Mouse (Mus musculus): Measurements from ENCODE around the gene Coq8b. TPM values are rescaled to one million over a fixed set of nuclear protein-coding genes. Genes with fewer than 3 reads are reported as not detected.

Gene Coq8b
- 17.7 and 18.5 TPM in 2 replicates for polyA plus RNA-seq (2015; fragmentation: Nextera tagmentation; extraction: Ambion mirVana)

DNA sequence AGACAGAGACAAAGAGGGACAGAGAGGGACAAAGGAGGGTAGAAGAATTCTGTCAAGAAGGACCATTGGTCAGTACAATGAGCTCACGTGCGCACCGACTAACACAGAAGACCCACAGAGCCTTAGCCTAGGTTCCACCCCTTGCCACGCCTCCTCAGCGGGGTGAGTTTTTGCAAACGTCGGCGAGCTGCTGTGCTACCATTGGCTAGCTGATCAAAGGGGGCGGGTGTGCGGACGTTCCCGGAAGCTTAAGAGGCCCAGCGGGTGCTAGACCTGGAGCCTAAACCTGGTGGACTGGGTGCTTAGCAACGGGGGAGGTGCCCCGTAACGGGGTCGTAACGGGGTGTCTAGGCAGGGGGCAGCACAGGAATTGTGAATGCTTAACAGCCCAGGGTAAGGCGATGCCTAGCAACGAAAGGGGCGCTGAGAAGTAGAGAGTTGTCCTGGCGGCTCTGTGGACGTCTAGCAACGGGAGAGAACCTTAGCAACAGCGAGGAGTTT is at the start of gene Coq8b:
Gene Coq8b, plus strand, starts transcription at position 243 of the 501 bp plus-strand sequence.
- Histone ChIP-seq H3K4me1 (peaks cover 15% of the 10 kb centered on the region), H3K9me3 (no peaks in the 10 kb centered on the region; the same call in 1 of the 2 replicates), H3K36me3 (peaks cover 3% of the 10 kb centered on the region), H3K27me3 (no peaks in the 10 kb centered on the region), H3K9ac (peak within 1 kb of the TSS; percentile 63), H3K4me2 (replicated peaks) (peak within 1 kb of the TSS; percentile 77), H3K27ac (peak within 1 kb of the TSS; percentile 88), H3K4me3 (peak within 1 kb of the TSS; percentile 55)
- ATAC-seq (ENCODE audit: low FRiP score, low read depth) = peak; percentile 92
- under 1% methylated on average over 25 of the region's 25 CpGs for WGBS

DNA sequence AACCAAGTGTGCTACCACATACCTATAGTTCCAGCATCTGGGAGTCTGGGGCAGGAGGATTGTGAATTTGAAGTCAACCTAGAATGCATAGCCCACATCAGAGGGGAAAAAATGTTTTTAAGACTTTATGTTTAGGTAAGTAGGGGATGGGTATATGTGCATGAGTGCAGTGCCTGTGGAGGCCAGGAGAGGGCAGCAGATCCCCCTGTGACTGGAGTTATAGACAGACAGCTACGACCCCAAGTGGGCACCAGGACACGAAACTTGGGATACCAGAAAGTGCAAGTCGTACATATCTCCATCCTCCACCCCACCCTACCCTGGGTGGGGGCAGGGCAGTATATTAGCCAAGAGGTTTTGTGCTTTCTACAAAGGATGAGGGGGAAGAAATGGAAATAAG is 47.9 kb upstream of the Coq8b start:
- WGBS = 64% methylated on average over 3 of the region's 3 CpGs
- H3K9me3 ChIP-seq = no peaks in the 10 kb centered on the region
- H3K36me3 ChIP-seq = peaks cover 65% of the 10 kb centered on the region
- no peak overlapping the region for H3K4me3 ChIP-seq
- ATAC-seq (ENCODE audit: low FRiP score, low read depth) = no peak
- no peak overlapping the region for H3K9ac ChIP-seq
- peaks cover 8% of the 10 kb centered on the region; the same call in 1 of the 2 replicates for H3K4me1 ChIP-seq
- no peak overlapping the region for H3K4me2 ChIP-seq (replicated peaks)
- no peaks in the 10 kb centered on the region for H3K27me3 ChIP-seq
- no peak overlapping the region for H3K27ac ChIP-seq

GRCm38 (mm10) chr7:27185986-27186385 is 46.8 kb upstream of the Coq8b start:
- WGBS = 93% methylated on average over 5 of the region's 5 CpGs
- no peak overlapping the region for H3K27ac ChIP-seq
- no peak overlapping the region for H3K4me2 ChIP-seq (replicated peaks)
- H3K4me1 ChIP-seq = peaks cover 5% of the 10 kb centered on the region; the same call in 1 of the 2 replicates
- no peaks in the 10 kb centered on the region for H3K27me3 ChIP-seq
- peaks cover 76% of the 10 kb centered on the region for H3K36me3 ChIP-seq
- no peak overlapping the region for H3K9ac ChIP-seq
- H3K9me3 ChIP-seq = no peaks in the 10 kb centered on the region
- no peak for ATAC-seq (ENCODE audit: low FRiP score, low read depth)
- no peak overlapping the region for H3K4me3 ChIP-seq

DNA sequence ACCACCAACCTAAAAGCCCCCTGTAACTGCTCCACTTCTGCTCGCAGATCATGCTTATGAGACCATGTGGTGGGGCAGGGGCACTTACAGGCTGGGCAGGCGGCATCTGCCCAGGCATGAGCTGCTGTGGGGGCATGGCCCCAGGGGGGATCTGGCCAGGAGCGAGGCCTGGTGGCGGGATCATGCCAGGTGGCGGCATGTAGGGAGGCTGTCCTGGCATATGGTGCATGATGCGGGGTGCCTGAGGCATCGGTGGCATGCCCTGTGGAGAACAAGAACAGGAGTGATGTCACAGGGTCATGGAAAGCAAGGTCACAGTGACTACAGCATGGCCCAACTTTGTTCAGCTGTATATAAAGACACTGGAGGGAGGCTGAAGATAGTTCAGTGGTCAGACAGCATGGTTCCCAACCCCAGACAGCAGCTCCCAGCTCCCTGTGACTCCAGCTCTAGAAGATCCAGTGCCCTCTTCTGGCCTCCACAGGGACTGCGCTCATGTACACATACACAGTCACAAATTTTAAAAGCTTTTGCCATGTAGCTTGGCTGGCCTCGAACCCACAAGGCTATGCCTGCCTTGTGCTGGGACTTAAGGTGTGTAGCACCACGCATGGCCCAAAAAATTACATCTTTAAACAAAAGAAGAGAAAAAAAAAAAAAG is 43.4 kb upstream of the Coq8b start:
- 96% methylated on average over 10 of the region's 10 CpGs for WGBS
- H3K9me3 ChIP-seq = no peaks in the 10 kb centered on the region
- no peak for ATAC-seq (ENCODE audit: low FRiP score, low read depth)

GRCm38 (mm10) chr7:27192434-27192833 is 40.4 kb upstream of the Coq8b start:
- peaks cover 18% of the 10 kb centered on the region for H3K4me1 ChIP-seq
- no peak overlapping the region for H3K4me2 ChIP-seq (replicated peaks)
- 92% methylated on average over 5 of the region's 5 CpGs for WGBS
- H3K9ac ChIP-seq = no peak overlapping the region
- no peaks in the 10 kb centered on the region for H3K27me3 ChIP-seq
- H3K36me3 ChIP-seq = peaks cover 71% of the 10 kb centered on the region
- ATAC-seq (ENCODE audit: low FRiP score, low read depth) = no peak
- no peak overlapping the region for H3K4me3 ChIP-seq
- no peaks in the 10 kb centered on the region for H3K9me3 ChIP-seq
- H3K27ac ChIP-seq = no peak overlapping the region

More for the DNA sequence above, 43.4 kb upstream of the Coq8b start:
- Histone ChIP-seq H3K4me2 (replicated peaks) (no peak overlapping the region), H3K4me1 (peaks cover 11% of the 10 kb centered on the region), H3K27me3 (no peaks in the 10 kb centered on the region), H3K4me3 (no peak overlapping the region), H3K27ac (no peak overlapping the region), H3K9ac (no peak overlapping the region), H3K36me3 (peaks cover 98% of the 10 kb centered on the region)

- 83% methylated on average over 4 of the region's 4 CpGs for WGBS
- H3K27ac ChIP-seq = no peak overlapping the region
- no peaks in the 10 kb centered on the region for H3K27me3 ChIP-seq
- no peak overlapping the region for H3K4me3 ChIP-seq
- H3K9me3 ChIP-seq = no peaks in the 10 kb centered on the region
- peak overlapping the region; percentile 31; the same call in 1 of the 2 replicates for H3K9ac ChIP-seq
- ATAC-seq (ENCODE audit: low FRiP score, low read depth) = no peak
- H3K4me1 ChIP-seq = peaks cover 18% of the 10 kb centered on the region
- H3K36me3 ChIP-seq = peaks cover 60% of the 10 kb centered on the region
- H3K4me2 ChIP-seq (replicated peaks) = peak overlapping the region; percentile 82
Observed at GRCm38 (mm10) chr7:27193731-27194130, 39.1 kb upstream of the Coq8b start.

DNA sequence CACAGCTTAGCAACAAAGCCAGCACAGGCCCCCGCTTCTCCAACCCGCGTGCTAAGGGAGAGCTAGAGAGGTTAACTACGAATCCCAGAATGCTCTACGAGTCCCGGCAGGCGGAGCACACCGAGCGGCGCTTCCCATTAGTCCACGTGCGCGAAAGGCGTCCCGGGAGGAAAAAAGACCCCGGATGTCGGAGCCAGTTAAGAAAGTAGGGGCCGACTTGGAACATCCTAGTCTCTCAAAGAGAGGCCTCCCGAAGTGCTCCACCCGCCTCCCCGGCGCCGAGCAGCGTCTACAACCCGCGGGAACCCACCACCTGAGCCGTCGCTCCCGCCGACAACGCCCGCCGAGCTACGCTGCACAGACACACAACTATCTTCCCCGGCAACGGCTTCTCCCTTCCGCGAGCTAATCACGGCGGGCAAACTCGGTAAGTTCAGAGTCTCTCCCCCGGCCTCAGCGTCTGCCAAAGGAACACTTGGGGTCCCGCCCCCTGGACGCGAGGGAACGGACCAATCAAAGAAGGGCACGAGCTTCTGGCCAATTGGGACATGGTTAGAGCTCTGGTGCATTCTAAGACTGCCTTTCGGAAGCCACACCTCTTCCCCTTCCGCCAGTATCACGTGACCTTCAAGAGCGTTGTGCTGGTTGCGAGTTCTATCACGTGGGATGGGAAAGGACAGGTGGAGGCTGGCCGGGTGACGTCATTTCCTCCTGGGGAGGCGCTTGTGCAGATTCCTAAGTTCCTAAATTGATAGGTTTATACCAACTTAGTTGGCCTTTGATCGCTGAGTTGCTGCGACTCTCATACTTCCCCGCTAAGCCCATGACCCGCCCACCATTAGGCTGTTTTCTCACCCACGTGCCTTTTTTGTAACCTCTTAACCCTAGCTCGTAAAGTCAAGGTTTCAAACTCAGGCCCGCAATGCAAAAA is 36.9 kb upstream of the Coq8b start, which contains the start of the genes BC024978 and Snrpa:
Gene BC024978, plus strand, starts transcription at position 101 of the 931 bp plus-strand sequence.
Gene Snrpa, minus strand, starts transcription at position 591 of the 931 bp plus-strand sequence.
- under 1% methylated on average over 64 of the region's 64 CpGs for WGBS

GRCm38 (mm10) chr7:27197136-27197535 is 35.7 kb upstream of the Coq8b start:
- Histone ChIP-seq H3K36me3 (peaks cover 41% of the 10 kb centered on the region), H3K4me1 (peaks cover 18% of the 10 kb centered on the region)
- WGBS = 83% methylated on average over 3 of the region's 3 CpGs

More for the DNA sequence above, 36.9 kb upstream of the Coq8b start, which contains the start of the genes BC024978 and Snrpa:
- H3K27me3 ChIP-seq = no peaks in the 10 kb centered on the region
- peaks cover 44% of the 10 kb centered on the region for H3K36me3 ChIP-seq
- H3K4me2 ChIP-seq (replicated peaks) = peak within 1 kb of the TSS; percentile 82
- H3K4me3 ChIP-seq = peak within 1 kb of the TSS; percentile 80
- no peaks in the 10 kb centered on the region for H3K9me3 ChIP-seq
- peak; percentile 99 for ATAC-seq (ENCODE audit: low FRiP score, low read depth)
- H3K9ac ChIP-seq = peak within 1 kb of the TSS; percentile 86
- H3K4me1 ChIP-seq = peaks cover 18% of the 10 kb centered on the region
- H3K27ac ChIP-seq = peak within 1 kb of the TSS; percentile 99

DNA sequence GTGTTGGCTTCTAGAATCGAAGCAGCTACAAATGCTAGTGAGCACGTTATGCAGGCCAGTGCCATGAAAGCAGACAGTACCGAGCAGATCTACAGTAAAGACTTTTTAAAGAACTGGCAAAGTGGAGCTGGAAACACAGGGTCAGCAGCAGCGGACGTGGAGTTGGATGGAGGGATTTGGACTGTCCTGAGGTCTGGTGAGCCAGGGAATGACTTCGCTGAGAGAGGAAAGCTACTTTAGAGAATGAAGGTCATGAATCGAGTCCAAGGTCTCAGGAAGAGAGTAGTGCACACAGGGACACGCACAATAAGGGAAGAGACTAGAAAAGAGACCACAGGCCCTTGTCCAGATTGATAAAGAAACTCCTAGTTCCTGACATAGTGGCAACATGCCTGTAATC is 35.2 kb upstream of the Coq8b start:
- 93% methylated on average over 8 of the region's 8 CpGs for WGBS
- no peaks in the 10 kb centered on the region for H3K9me3 ChIP-seq
- peaks cover 40% of the 10 kb centered on the region for H3K36me3 ChIP-seq
- no peaks in the 10 kb centered on the region for H3K27me3 ChIP-seq
- H3K4me1 ChIP-seq = peaks cover 18% of the 10 kb centered on the region
- no peak overlapping the region for H3K4me3 ChIP-seq
- no peak overlapping the region for H3K9ac ChIP-seq
- ATAC-seq (ENCODE audit: low FRiP score, low read depth) = no peak
- no peak overlapping the region for H3K4me2 ChIP-seq (replicated peaks)
- no peak overlapping the region for H3K27ac ChIP-seq

More at GRCm38 (mm10) chr7:27197136-27197535, 35.7 kb upstream of the Coq8b start:
- ATAC-seq (ENCODE audit: low FRiP score, low read depth) = no peak
- Histone ChIP-seq H3K4me3 (no peak overlapping the region), H3K9ac (no peak overlapping the region), H3K9me3 (no peaks in the 10 kb centered on the region), H3K27ac (no peak overlapping the region), H3K4me2 (replicated peaks) (peak overlapping the region; percentile 69; the same call in 1 of the 2 replicates), H3K27me3 (no peaks in the 10 kb centered on the region)

- Histone ChIP-seq H3K36me3 (peaks cover 40% of the 10 kb centered on the region), H3K27me3 (no peaks in the 10 kb centered on the region), H3K9ac (no peak overlapping the region), H3K4me3 (no peak overlapping the region), H3K4me1 (peaks cover 16% of the 10 kb centered on the region), H3K4me2 (replicated peaks) (no peak overlapping the region), H3K9me3 (no peaks in the 10 kb centered on the region), H3K27ac (no peak overlapping the region)
- no peak for ATAC-seq (ENCODE audit: low FRiP score, low read depth)
Observed at GRCm38 (mm10) chr7:27198355-27198754, 34.5 kb upstream of the Coq8b start.

GRCm38 (mm10) chr7:27198779-27199178 is 34.0 kb upstream of the Coq8b start:
- Histone ChIP-seq H3K4me3 (no peak overlapping the region), H3K36me3 (peaks cover 40% of the 10 kb centered on the region), H3K9ac (no peak overlapping the region), H3K27me3 (no peaks in the 10 kb centered on the region), H3K4me1 (peaks cover 11% of the 10 kb centered on the region), H3K9me3 (no peaks in the 10 kb centered on the region), H3K27ac (no peak overlapping the region), H3K4me2 (replicated peaks) (no peak overlapping the region)
- no peak for ATAC-seq (ENCODE audit: low FRiP score, low read depth)
- whole genome bisulfite sequencing = 91% methylated on average over 8 of the region's 8 CpGs
